Mouse (Mus musculus) CH12.LX (cell line): ENCODE results near the gene Nfe2l2.

Experiments used
- BHLHE40 ChIP-seq: IDR thresholded peaks from 2 replicates; pipeline ENCODE4 v1.6.1; 2011; ENCODE audit warnings: mild to moderate bottlenecking, low read depth, low read length, improper control_type of control experiment
- CHD1 ChIP-seq: IDR thresholded peaks from 2 replicates; pipeline ENCODE4 v1.6.1; 2012; ENCODE audit warnings: low read depth, low read length, improper control_type of control experiment, inconsistent platforms
- CTCF ChIP-seq, 2 experiments: IDR thresholded peaks in 1 of 2; conservative IDR thresholded peaks in 1 of 2; 2 replicates each; pipeline ENCODE4 v1.5.1; 2011 to 2012; ENCODE audit warnings: low read depth in 2 of 2, low read length in 2 of 2, improper control_type of control experiment in 1 of 2, inconsistent platforms in 1 of 2, mild to moderate bottlenecking in 1 of 2, moderate library complexity in 1 of 2
- EP300 ChIP-seq: IDR thresholded peaks from 2 replicates; pipeline ENCODE4 v1.6.1; 2011; ENCODE audit warnings: low read length, improper control_type of control experiment
- JUN ChIP-seq: IDR thresholded peaks from 2 replicates; pipeline ENCODE4 v1.6.1; 2011; ENCODE audit warnings: low read depth, mild to moderate bottlenecking, low read length, improper control_type of control experiment, moderate library complexity; ENCODE audit not compliant: insufficient read depth
- MAFK ChIP-seq: IDR thresholded peaks from 2 replicates; pipeline ENCODE4 v1.6.1; 2011; ENCODE audit warnings: low read length, improper control_type of control experiment; ENCODE audit not compliant: insufficient replicate concordance
- MAZ ChIP-seq: IDR thresholded peaks from 2 replicates; pipeline ENCODE4 v1.6.1; 2012; ENCODE audit warnings: low read depth, mild to moderate bottlenecking, inconsistent platforms, low read length, improper control_type of control experiment, moderate library complexity
- MXI1 ChIP-seq: IDR thresholded peaks from 2 replicates; pipeline ENCODE4 v1.6.1; 2011; ENCODE audit warnings: mild to moderate bottlenecking, low read depth, low read length, improper control_type of control experiment
- POLR2A ChIP-seq: IDR thresholded peaks from 2 replicates; pipeline ENCODE4 v1.6.1; 2011; ENCODE audit warnings: low read depth, mild to moderate bottlenecking, improper control_type of control experiment, low read length
- SMC3 ChIP-seq: IDR thresholded peaks from 2 replicates; pipeline ENCODE4 v1.6.1; 2011; ENCODE audit warnings: low read depth, low read length, improper control_type of control experiment
- TCF12 ChIP-seq: IDR thresholded peaks from 2 replicates; pipeline ENCODE4 v1.6.1; 2014; ENCODE audit warnings: low read depth, mild to moderate bottlenecking, inconsistent platforms, low read length, improper control_type of control experiment
- UBTF ChIP-seq: IDR thresholded peaks from 2 replicates; pipeline ENCODE4 v1.6.1; 2012; ENCODE audit warnings: low read depth, mild to moderate bottlenecking, inconsistent platforms, low read length, improper control_type of control experiment, moderate library complexity
- ZC3H11A ChIP-seq: IDR thresholded peaks from 2 replicates; pipeline ENCODE4 v1.6.1; 2012; ENCODE audit warnings: low read depth, mild to moderate bottlenecking, inconsistent platforms, low read length, improper control_type of control experiment
- ZNF384 ChIP-seq: IDR thresholded peaks from 2 replicates; pipeline ENCODE4 v1.6.1; 2012; ENCODE audit warnings: low read depth, low read length, improper control_type of control experiment, inconsistent platforms

- TF ChIP-seq POLR2A: no peak
- no peak for TF ChIP-seq MAFK
- TF ChIP-seq CTCF (conservative IDR thresholded peaks at IDR 0.05 in 1 of 2, IDR thresholded peaks at IDR 0.05 in 1 of 2; ENCODE audit: low read depth in 2 of 2, low read length in 2 of 2): no peak
- no peak for TF ChIP-seq BHLHE40
- no peak for TF ChIP-seq SMC3
- no peak for TF ChIP-seq TCF12
- no peak for TF ChIP-seq MXI1
- no peak for TF ChIP-seq JUN
- TF ChIP-seq ZNF384: no peak
- no peak for TF ChIP-seq EP300
- no peak for TF ChIP-seq CHD1
- no peak for TF ChIP-seq ZC3H11A
- TF ChIP-seq UBTF: no peak
- no peak for TF ChIP-seq MAZ
These were observed 19.0 kb upstream of the Nfe2l2 start for GRCm38 (mm10) chr2:75723481-75723880.
